Mouse (Mus musculus) 3134 (cell line): ENCODE results near the gene Arpc3.
A peak's percentile ranks its signal among the peaks of the same experiment; 100 is the strongest.

Experiments
- DNase-seq: peaks from one replicate; pipeline ENCODE4 v3.0.0-alpha.2; 2011; ENCODE audit warnings: low spot score; ENCODE audit not compliant: insufficient read length; ENCODE audit errors: extremely low read depth

Arpc3 gene

DNA sequence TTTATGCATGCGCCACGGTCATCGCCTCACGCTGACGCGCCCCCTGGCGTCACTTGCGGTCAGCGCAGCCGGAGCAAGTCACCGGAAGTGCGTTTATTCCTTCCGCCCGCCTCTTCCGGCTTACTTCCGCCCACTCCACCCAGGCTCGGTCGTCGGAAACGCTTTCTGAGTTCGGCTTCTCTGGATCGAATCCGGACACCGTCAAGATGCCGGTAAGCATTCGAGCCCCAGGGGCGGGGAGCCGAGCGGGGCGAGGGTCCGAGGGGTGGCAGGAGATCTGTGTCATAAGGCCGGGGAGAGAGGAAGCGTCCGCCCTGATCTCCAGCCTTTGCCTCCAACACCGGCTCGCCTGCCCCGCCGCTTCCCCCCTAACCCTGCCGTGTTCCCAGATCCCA lies at the start of gene Arpc3:
Gene Arpc3, plus strand, starts transcription at position 93 of the 395 bp plus-strand sequence.
- peak; percentile 90 for DNase-seq

DNA sequence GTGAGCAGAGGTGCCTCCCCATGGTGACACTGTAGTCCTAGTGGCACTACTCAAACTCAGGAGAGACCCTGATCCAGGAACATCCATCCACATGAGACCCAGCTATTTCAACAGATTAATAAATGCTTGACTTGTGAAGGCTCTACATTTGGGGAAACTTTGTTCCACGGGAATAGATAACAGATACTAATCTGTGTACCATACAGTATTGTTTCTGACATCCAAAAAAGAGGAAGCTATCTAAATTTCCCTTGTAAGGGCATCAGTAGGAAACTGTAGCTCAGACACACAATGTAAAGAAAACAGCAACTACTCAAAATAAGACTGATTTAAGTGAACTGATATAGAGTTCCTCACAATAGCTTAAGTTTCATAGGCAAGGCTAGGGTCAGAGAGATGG lies 48.8 kb upstream of the Arpc3 start:
- no peak for DNase-seq

DNA sequence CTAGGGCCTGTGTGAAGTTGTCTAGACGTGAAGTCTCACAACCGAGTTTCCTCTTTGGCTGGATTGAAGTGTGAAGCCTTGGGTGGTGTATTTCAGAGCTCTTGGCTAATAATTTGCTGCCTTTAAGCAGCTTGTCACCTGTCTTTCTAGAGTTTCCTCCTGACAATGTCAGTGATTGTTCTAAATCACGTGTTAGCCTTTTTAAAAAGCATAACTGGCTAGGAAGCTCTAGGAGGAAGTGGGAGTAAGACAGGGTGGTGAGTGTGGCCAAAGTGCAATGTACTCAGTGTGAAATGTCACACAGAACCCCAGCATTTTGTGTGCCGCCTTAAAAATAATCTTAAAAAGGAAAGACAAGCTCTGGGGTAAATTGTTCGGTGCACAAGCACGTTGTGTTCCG lies 47.9 kb upstream of the Arpc3 start:
- DNase-seq, result no peak

DNA sequence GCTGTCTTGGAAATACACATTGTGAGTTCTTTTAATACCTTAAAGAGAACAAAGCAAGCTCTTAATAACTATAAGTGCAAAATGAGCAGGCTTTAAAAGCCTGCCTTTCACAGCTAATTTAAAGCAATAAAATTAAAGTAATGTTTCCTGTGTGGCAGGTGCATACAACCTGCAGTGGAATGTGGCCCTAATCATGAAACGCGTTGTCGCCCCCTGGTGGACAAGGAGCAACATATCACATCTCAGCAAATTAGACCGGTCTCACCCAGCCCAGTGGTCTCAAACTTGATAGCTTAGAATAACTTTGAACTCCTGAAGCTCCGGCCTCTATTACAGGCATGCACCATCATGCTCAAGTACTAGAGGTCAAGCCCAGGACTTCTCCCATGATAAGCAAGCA lies 47.4 kb upstream of the Arpc3 start:
- DNase-seq, result no peak

DNA sequence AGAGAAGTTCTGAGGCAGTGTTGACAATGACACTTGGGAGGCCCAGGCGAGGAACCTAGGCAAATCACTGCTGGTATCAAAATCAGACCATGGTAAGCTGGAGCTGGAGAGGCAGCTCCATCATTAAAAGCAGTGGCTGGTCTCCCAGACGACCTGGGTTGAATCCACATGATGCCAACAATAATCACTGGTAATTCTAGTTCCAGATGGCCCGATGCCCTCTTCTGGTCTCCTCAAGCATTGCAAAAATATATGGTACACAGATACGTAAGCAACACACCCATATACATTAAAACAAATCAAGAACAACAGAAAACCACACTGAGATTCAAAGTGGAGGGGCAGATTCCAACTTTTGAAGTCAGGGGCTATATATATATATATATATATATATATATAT lies 45.9 kb upstream of the Arpc3 start:
- no peak for DNase-seq

DNA sequence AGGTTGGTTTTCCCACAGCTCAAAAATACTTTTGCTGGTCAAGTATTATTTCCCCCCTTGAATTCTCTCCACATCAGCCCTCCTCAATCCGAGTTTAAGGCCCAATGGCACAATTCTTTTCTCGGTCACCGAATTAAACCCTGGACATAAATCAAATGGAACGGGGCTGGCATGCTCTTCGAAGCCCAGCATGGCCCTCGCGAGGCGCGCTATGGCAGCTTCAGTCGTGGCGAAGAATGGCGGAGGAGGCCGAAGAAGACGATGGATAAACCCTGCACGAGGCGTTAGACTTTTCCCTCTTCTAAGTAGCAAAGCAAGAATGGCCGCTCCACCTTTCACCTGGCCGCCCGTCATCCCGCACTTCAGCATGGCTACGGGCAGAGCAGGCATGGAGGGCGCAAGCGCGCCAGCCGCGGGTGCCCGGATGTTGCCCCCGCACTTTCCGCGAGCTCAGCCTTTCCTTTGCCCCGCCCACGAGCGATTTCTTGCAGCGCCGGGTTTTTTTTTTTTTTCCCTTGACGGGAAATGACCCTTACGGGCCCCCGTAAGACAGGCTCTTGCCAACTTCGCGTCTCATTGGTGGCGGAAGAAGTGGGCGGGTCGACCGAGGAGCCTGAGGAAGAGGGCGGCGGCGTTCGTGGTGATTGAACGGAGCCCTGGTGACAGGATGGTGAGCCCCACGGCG lies 37.7 kb upstream of the Arpc3 start, which contains the start of the genes Rad9b and Vps29:
Gene Rad9b, minus strand, starts transcription at position 427 of the 685 bp plus-strand sequence.
Gene Vps29, plus strand, starts transcription at position 563 of the 685 bp plus-strand sequence.
- peak; percentile 97 for DNase-seq

DNA sequence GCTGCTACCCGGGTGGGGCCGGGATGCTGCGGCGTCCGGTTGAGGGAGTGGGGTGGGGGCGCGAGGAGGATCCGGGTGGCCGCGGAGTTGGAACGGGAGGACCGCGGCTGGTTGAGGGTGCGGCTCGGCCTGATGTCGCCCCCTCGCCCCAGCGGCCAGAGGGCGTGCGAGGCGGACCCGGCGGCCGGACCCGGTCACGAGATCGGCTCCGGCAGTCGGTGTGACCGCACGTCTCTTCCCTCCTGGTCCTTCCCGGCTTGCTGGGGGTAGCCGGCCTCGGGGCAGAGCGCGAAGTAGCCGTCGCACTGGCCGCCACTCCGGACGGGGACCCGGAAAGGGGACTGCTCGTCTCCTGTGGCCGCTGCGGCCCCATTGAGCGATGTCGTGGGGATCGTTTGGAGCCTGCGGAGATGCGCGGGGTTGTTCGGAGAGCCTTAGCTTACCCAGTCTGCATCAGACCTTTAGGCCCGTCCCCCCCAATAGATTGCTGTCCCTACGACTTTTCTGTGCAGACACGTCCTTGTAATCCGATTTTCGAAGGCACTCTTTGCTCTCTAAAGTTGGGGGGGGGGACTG lies 37.1 kb upstream of the Arpc3 start:
- DNase-seq, result no peak

DNA sequence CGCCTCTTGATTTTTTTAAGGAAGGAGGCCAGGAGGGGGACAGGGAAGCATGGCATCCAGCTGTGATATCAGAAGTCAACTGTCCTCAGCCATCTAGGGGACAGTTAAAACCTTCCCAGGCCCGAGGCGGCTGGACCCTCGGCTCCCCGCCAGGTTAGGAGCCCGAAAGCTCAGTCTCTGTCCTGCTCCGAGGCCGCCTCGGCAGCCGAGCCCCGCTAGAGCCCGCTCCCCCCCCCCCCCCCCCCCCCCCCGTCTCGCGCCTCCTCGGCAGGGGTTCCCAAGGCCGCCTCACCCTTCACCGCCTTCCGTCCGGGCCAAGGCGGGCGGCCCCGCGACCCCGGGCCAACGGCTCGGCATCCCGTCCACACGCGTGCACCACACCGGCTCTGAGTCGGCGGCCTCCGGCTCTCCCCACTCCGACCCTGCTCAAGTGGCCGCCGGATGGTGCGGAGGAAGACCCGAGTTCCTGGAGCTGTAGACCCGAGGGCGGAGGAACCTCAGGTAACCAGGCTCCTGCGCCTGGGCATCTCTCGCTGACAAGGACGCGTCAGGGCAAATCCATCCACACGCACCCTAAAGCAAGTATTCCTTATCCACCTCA lies 20.0 kb upstream of the Arpc3 start, which contains the start of gene Gpn3:
Gene Gpn3, plus strand, starts transcription at position 286 of the 601 bp plus-strand sequence.
- peak; percentile 92 for DNase-seq

DNA sequence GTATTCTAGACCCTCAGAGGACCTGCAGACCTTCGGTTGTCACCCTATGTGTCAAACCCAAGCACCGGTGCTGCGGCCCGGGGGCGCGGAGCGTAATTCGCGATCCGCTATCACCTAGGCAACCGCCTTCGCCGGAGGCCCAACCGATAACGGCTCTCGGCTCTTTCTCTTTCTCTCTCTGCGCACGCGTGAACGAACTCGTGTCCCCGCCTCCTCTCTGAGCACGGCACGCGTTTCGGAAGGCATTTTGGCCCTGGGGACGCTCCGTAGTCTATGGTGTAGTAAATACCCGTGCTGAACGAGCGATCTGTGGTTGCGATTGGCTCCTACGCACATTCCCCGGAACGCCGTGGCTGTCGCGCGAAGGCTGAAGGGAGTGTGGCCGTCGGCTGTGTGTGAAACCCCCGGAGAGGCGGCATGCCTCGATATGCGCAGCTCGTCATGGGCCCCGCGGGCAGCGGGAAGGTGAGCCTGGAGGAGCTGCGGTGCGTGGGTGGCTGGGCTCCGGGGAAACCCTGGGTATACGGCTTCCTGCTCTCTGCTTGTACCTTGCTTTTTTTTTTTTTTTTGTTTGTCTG lies 19.4 kb upstream of the Arpc3 start, which contains the start of gene Fam216a:
Gene Fam216a, minus strand, starts transcription at position 173 of the 578 bp plus-strand sequence.
- DNase-seq, result peak; percentile 96

DNA sequence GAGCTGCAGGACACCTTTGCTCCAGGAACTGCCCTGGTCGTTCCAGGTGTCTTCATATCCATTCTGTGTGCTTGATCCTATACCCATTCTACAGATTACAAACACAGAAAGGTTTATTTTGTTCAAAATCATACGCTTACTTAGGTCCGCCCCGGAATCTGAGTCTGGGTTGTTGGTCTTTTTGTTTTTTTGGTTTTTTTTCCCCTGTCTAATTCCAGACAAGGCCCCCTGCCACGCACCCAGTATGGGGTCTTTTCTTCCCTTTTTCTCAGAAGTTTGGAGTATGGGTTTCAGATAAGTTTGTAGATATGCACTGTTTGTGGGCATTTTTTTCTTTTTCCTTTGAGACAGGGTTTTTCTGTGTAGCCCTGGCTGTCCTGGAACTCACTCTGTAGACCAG lies 18.8 kb upstream of the Arpc3 start:
- no peak for DNase-seq

DNA sequence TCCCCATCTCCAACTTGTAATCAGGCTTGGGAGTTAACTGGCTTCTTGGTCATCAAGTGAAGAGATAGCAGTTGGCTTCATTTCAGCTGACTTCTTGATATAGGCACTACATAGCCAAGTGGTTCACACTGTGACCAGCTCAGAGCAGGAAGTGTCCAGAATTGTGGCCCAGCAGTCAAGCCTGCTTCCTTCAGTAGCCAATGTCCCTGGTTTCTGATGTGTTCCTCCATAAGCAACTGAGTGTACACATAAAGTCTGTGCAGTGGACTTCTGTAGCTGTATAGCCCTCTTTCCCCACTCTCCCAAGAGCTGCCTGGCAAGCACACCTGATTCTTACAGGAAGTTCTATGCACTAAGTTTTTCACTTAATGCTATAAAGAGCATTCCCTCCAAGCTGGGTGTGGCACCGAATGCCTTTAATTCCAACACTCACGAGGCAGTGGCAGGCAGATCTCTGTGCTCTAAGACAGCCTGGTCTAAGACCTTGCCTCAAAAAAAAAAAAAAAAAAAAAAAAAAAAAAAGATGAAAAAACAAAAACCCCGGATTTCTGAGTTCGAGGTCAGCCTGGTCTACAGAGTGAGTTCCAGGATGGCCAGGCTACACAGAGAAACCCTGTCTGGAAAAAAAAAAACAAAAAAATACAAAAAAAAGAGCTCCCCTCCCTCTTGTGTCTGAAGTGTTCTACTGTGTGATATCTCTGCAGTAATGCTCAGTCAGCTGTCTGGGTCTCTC lies 14.4 kb upstream of the Arpc3 start:
- DNase-seq, result no peak

DNA sequence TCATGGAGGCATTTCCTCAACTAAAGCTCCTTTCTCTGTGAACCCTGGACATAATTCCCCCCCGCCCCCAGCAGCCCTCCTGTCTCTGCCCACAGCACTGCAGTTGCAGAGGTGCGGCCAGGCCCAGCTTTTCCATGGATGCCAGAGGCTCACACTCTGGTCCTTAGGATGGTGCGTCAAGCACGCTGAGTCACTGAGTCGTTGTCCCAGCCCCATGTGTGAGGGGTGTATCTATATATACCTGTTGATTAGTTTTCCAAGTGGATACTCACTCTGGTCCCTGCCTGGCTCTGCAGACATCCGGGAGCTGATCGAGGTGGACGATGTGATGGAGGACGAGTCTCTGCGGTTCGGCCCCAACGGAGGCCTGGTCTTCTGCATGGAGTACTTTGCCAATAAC lies 13.5 kb upstream of the Arpc3 start:
- no peak for DNase-seq

DNA sequence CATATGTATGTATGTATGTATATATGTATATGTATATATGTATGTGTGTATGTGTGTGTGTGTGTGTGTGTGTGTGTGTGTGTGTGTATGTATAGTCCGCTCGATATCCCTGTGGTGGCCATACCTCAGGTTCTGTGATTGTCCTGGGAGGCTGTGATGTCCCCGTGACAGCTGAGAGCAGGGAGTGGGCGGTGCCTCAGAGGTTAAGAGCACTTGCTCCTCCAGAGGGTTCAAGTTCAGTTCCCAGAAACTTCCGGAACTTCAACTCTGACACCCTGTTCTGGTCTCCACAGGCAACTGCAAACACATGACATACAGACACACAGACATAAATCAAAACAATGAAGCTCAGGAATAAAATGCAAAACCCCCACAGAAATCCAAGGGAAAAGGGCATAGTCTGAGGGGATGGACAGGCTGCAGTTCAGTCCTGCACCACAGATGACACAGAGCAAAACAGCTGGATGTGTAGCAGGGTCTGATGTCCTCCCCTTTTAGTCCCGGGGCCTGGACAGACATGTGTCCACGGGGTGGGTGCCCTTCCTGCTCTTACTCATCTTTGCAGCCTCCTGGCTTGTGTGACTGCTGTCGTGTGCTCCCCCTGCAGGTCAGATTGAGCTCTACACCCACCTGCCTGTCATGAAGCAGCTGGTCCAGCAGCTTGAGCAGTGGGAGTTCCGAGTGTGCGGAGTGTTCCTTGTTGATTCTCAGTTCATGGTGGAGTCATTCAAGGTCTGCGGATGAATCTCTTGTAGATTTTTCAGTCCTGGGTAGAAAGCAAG lies 12.1 kb upstream of the Arpc3 start:
- DNase-seq, result peak; percentile 53

DNA sequence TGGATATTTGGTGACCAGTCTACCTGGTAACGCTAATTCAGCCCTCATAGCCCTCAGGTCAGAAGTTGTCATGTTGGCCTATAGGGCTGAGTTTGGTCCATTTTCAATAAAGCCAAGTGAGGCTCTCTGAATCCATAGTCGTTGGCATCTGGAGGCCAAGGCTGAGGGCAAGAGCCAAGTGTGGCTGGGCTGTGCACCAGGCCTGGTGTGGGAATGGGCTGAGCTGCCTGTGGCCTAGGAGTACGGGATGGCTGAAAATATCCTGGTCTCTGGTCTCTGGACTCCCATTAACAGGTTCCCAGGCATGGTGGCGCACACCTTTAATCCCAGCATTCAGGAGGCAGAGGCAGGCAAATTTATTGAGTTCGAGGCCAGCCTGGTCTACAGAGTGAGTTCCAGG lies 1.7 kb upstream of the Arpc3 start:
- no peak for DNase-seq

DNA sequence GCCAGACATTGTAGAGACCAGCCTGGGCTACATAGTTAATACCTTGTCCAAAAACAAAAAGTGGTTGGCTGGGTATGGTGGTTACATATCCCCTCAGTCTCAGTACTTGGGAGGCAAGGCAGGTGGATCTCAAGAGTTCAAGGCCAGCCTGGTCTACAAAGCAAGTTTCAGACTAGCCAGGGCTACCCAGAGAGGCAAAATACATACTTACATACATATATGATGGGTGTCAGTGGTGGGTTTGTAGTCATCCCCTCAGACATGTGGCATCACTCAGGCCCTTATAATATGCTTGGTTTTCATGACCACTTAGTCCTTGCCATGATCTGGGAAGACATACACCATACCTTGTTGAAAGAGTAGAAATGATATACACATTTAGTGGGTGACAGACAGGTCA lies 1.0 kb upstream of the Arpc3 start:
- no peak for DNase-seq

DNA sequence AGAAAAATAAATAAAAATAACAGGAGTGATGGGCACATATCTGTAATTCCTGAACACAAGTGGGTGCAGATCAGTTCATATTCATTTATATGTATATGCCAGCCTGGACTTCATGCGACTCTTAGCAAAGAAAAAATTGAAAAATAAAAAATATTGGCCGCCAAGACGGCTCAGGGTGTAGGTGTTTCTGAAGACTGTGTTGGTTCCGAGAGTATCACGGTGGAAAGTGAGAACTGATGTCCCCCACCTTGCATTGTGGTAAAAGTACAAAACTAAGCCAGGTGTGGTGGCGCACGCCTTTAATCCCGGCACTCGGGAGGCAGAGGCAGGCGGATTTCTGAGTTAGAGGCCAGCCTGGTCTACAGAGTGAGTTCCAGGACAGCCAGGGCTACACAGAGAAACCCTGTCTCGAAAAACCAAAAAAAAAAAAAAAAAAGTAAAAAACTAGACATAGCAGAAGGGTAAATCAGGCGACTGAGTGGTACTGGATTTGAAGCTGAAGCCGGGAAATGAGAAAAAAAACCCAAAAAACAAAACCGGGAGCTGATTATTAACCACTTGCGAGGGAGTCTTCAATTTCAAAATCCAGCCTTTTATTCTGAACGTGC lies 396 bp upstream of the Arpc3 start:
- no peak for DNase-seq

DNA sequence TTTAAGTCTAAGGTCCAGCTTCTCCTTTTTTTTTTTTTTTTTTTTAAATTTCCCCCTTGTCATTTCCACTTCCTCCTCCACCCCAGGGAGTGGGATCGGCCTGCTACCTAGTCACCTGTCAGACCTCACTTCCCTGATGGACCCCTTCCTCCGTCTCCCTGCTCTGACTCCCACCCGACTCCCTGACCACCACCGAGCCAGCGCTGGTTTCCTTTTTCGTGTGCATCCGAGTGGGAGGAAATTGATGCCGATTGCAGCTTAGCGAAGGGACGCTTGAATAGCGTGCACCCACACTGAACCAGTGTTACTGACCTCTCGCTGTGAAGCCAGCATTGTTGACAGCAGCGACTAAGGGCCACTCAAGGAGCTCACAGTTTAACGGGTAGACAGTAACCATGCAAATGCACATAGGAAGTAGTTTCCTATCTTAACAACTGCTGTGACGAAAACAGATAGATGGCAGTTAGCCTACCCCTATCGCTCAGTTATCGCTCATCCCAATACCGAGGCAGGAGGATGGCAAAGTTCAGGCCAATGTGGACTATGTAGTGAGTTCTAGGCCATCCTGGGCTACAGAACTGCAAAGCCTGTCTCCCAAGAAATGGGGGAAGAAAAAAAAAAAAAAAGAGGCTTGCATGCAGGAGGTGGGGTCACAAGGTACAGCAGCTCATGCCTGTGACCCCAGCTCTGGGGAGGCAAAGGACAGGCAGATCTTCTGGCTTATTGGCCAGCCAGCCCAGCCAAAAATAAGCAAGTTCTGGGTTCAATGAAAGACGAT lies 738 bp downstream of the Arpc3 start:
- no peak for DNase-seq

DNA sequence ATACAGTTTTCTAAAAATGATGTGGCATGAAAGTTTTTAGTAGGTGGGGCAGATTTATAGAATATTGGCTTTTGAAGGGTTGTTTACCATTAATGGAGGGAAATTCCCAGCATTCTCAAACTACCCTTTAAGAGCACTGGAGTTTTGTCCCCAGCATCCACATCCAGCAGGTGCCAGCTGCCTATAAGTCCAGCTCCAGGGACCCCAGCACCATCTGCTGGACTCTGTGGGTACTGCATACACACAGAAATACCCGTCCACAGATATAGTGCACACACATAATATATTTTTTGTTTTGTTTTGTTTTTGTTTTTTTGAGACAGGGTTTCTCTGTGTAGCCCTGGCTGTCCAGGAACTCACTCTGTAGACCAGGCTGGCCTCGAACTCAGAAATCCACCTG lies 2.2 kb downstream of the Arpc3 start:
- DNase-seq, result no peak

DNA sequence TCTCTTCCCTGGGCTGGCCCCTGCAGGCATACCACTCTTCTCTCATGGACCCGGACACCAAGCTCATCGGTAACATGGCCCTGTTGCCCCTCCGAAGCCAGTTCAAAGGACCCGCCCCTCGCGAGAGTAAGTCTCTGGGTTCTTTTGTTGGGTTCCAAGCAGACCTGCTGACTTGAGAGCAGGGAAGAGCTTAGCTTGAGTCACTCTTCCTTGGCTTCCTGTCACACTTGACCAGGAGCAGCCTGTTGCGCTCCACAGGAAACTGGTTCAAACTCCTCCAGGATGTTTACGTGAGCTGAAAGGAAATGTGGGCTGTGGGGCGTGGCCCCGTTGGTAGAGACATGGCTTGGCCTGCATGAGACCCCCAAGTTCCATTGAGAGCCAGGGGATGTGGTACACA lies 5.1 kb downstream of the Arpc3 start:
- no peak for DNase-seq
